23 mouse cellular contexts compared by ENCODE assay signal in genomic region chr11:104017506-104017905, GRCm38 (mm10).
"Had no signal": no experiment of that assay in that cellular context is flagged by ENCODE, and none has a peak within 500 bp of the region (broad histone marks: within the 10 kb centered on the region; RNA-seq: fewer than 3 reads in every experiment).

No protein-coding gene starts in this region.

- H3K27me3 ChIP-seq: limb, embryonic 13.5 days; liver, embryonic 15.5 days; lung, embryonic 15.5 days; neural tube, embryonic 13.5 days; stomach, embryonic 15.5 days had no signal

- H3K27ac ChIP-seq: kidney, postnatal 0 days; layer of hippocampus, adult 2 months; limb, embryonic 10.5 days; limb, embryonic 13.5 days; liver, embryonic 12.5 days; liver, embryonic 15.5 days; lung, embryonic 15.5 days; neural tube, embryonic 13.5 days; stomach, embryonic 15.5 days had no signal

- H3K4me1 ChIP-seq: limb, embryonic 10.5 days; limb, embryonic 13.5 days; liver, embryonic 12.5 days; liver, embryonic 15.5 days; lung, embryonic 15.5 days; megakaryocyte, embryonic 14.5 days; stomach, embryonic 15.5 days had no signal

- H3K4me2 ChIP-seq: limb, embryonic 13.5 days; liver, embryonic 12.5 days; liver, embryonic 15.5 days; lung, embryonic 15.5 days; midbrain, embryonic 11.5 days; neural tube, embryonic 13.5 days; stomach, embryonic 15.5 days had no signal

- H3K4me3 ChIP-seq: layer of hippocampus, adult 2 months; limb, embryonic 10.5 days; limb, embryonic 13.5 days; liver, embryonic 12.5 days; liver, embryonic 15.5 days; lung, embryonic 15.5 days; megakaryocyte, embryonic 14.5 days; neural tube, embryonic 13.5 days; stomach, embryonic 15.5 days had no signal

- H3K9ac ChIP-seq: limb, embryonic 13.5 days; liver, embryonic 12.5 days; liver, embryonic 15.5 days; lung, embryonic 15.5 days; neural tube, embryonic 13.5 days; stomach, embryonic 15.5 days had no signal

- DNase-seq: kidney, adult 2 months; kidney, postnatal 25 days; layer of hippocampus, adult 9-11 months; liver; lung, adult 18-20 months; lung, postnatal 10 days; lung, postnatal 36 days; midbrain, embryonic 14.5 days; right cerebral cortex, postnatal 25 days; spleen, adult 18-20 months; thymus, postnatal 25 days had no signal

- H3K36me3 ChIP-seq: limb, embryonic 10.5 days; limb, embryonic 13.5 days; liver, embryonic 12.5 days; liver, embryonic 15.5 days; lung, embryonic 15.5 days; neural tube, embryonic 13.5 days; stomach, embryonic 15.5 days had no signal

- ATAC-seq: intestine, postnatal 0 days; liver, embryonic 12.5 days had no signal

- H3K9me3 ChIP-seq: limb, embryonic 10.5 days; limb, embryonic 13.5 days; liver, embryonic 12.5 days; liver, embryonic 15.5 days; lung, embryonic 15.5 days; megakaryocyte, embryonic 14.5 days; neural tube, embryonic 13.5 days; stomach, embryonic 15.5 days had no signal
